Mouse (Mus musculus) spleen, adult 2 months (tissue): ENCODE measurements around the gene Igsf3.

ENCODE experiments used
- CTCF ChIP-seq: fragments of 200-500 bp; IDR thresholded peaks from 2 replicates; pipeline ENCODE4 v1.5.1; 2011; ENCODE audit warnings: mild to moderate bottlenecking, inconsistent platforms; ENCODE audit not compliant: insufficient read depth, insufficient read length, insufficient replicate concordance; ENCODE audit errors: extremely low read depth
- POLR2A ChIP-seq: fragments of 200-500 bp; IDR thresholded peaks from 2 replicates; pipeline ENCODE4 v1.6.1; 2011; ENCODE audit warnings: low read depth, low read length, inconsistent platforms

DNA sequence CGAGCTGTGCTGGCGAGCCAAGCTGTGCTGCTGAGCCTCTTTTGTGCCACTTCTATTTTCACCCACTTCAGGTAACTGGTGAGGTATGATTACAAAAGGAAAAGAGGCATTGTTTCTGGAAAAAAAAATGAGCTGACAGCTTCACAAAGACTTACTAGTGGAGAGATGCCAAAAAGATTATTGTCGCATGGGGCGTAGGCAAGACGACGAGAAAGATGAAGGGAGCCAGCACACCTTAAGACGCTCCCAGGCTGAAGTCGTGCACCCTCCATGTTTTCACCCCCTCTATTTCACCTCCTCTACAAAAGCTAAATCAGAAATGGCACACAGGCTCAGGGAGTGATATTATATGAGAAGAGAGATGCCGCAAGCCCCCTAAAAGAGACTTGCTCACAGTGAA lies 113.6 kb downstream of the Igsf3 start:
- TF ChIP-seq CTCF = no peak
- TF ChIP-seq POLR2A = no peak
